Comparison of ENCODE assay signal across 15 mouse cellular contexts in genomic region chr9:95546679-95547078, GRCm38 (mm10). TPM values are rescaled to one million over a fixed set of nuclear protein-coding genes. Genes with fewer than 3 reads are reported as not detected.
DNase-seq lines count a peak whose midpoint lies in the region; ATAC-seq and TF ChIP-seq lines count a peak whose summit lies in the region.
"Had no signal": no experiment of that assay in that cellular context is flagged by ENCODE, and none has a peak within 500 bp of the region (broad histone marks: within the 10 kb centered on the region; RNA-seq: fewer than 3 reads in every experiment).

No protein-coding gene starts in this region.

- no peak for TF ChIP-seq CTCF in intestine, postnatal 0 days (IDR thresholded peaks at IDR 0.05; ENCODE audit: low read depth)
- TF ChIP-seq CTCF in thymus, adult 2 months (IDR thresholded peaks at IDR 0.05; ENCODE audit: borderline replicate concordance, control insufficient read depth, extremely low read depth, insufficient read depth, low read length, poor library complexity): no peak

- H3K36me3 ChIP-seq in intestine, embryonic 15.5 days: no peaks in the 10 kb centered on the region
- no peaks in the 10 kb centered on the region for H3K36me3 ChIP-seq in intestine, postnatal 0 days (ENCODE audit: control insufficient read depth, insufficient read depth)
- no peaks in the 10 kb centered on the region for H3K36me3 ChIP-seq in liver, embryonic 12.5 days
- no peaks in the 10 kb centered on the region for H3K36me3 ChIP-seq in thymus, adult 2 months (ENCODE audit: control insufficient read depth, insufficient read depth, low read length)
- no peaks in the 10 kb centered on the region for H3K36me3 ChIP-seq in forebrain, embryonic 10.5 days (replicated peaks)
- H3K36me3 ChIP-seq: limb, embryonic 15.5 days; neural tube, embryonic 12.5 days had no signal

- no peaks in the 10 kb centered on the region for H3K9me3 ChIP-seq in intestine, embryonic 15.5 days
- H3K9me3 ChIP-seq in intestine, postnatal 0 days (ENCODE audit: control insufficient read depth): no peaks in the 10 kb centered on the region
- H3K9me3 ChIP-seq in liver, embryonic 12.5 days (replicated peaks): no peaks in the 10 kb centered on the region
- no peaks in the 10 kb centered on the region for H3K9me3 ChIP-seq in forebrain, embryonic 10.5 days
- H3K9me3 ChIP-seq: limb, embryonic 15.5 days; neural tube, embryonic 12.5 days had no signal

- H3K27ac ChIP-seq in intestine, embryonic 15.5 days: no peak overlapping the region
- H3K27ac ChIP-seq in intestine, postnatal 0 days (ENCODE audit: low read depth, low read length): no peak overlapping the region
- peak overlapping the region; percentile 68 for H3K27ac ChIP-seq in liver, embryonic 12.5 days
- no peak overlapping the region for H3K27ac ChIP-seq in thymus, adult 2 months (ENCODE audit: control insufficient read depth, insufficient read depth, low read length)
- H3K27ac ChIP-seq in forebrain, embryonic 10.5 days: no peak overlapping the region
- H3K27ac ChIP-seq: left cerebral cortex, adult 2 months; limb, embryonic 15.5 days; neural tube, embryonic 12.5 days had no signal

- no peak overlapping the region for H3K4me3 ChIP-seq in intestine, embryonic 15.5 days (replicated peaks)
- no peak overlapping the region for H3K4me3 ChIP-seq in intestine, postnatal 0 days (ENCODE audit: low read depth, low read length)
- H3K4me3 ChIP-seq in liver, embryonic 12.5 days: no peak overlapping the region
- no peak overlapping the region for H3K4me3 ChIP-seq in thymus, adult 2 months (ENCODE audit: control insufficient read depth, insufficient read depth, low read length)
- H3K4me3 ChIP-seq in forebrain, embryonic 10.5 days: no peak overlapping the region
- H3K4me3 ChIP-seq: left cerebral cortex, adult 2 months; limb, embryonic 15.5 days; neural tube, embryonic 12.5 days had no signal

- H3K4me2 ChIP-seq in intestine, embryonic 15.5 days (replicated peaks): no peak overlapping the region
- no peak overlapping the region for H3K4me2 ChIP-seq in intestine, postnatal 0 days (replicated peaks; ENCODE audit: low read depth)
- peak overlapping the region; percentile 33; the same call in 1 of the 2 replicates for H3K4me2 ChIP-seq in liver, embryonic 12.5 days
- H3K4me2 ChIP-seq: limb, embryonic 15.5 days; neural tube, embryonic 12.5 days had no signal

- DNase-seq in ZHBTc4 (ENCODE audit: low read depth, low spot score): peak; percentile 46
- peak; percentile 64 to 79 for DNase-seq in spleen, postnatal 4 days (ENCODE audit: low spot score in 2 of 2)
- no peak for DNase-seq in thymus, adult 2 months
- no peak for DNase-seq in forebrain, embryonic 10.5 days (ENCODE audit: extremely low spot score, low spot score)
- DNase-seq: cerebellum, adult 11-12 months; kidney, postnatal 36 days; thymus, postnatal 4 days had no signal

- H3K9ac ChIP-seq in intestine, embryonic 15.5 days: no peak overlapping the region
- no peak overlapping the region for H3K9ac ChIP-seq in intestine, postnatal 0 days (ENCODE audit: low read depth, low read length)
- 0 out of 2 replicates have a peak overlapping the region, but pooled peaks have one; percentile 24 for H3K9ac ChIP-seq in liver, embryonic 12.5 days
- H3K9ac ChIP-seq: limb, embryonic 15.5 days; neural tube, embryonic 12.5 days had no signal

- no peak for TF ChIP-seq POLR2A in thymus, adult 2 months (IDR thresholded peaks at IDR 0.05; ENCODE audit: control insufficient read depth, extremely low read depth, insufficient read depth, low read length, poor library complexity)

- WGBS in intestine, embryonic 15.5 days: 49% methylated on average over 7 of the region's 7 CpGs
- 28% methylated on average over 7 of the region's 7 CpGs for WGBS in intestine, postnatal 0 days
- WGBS in liver, embryonic 12.5 days (ENCODE audit: insufficient replicate concordance): 21% methylated on average over 7 of the region's 7 CpGs
- 39% methylated on average over 7 of the region's 7 CpGs for WGBS in thymus, adult 2 months
- WGBS in forebrain, embryonic 10.5 days: 76% methylated on average over 7 of the region's 7 CpGs

- H3K27me3 ChIP-seq in intestine, embryonic 15.5 days (replicated peaks): no peaks in the 10 kb centered on the region
- H3K27me3 ChIP-seq in intestine, postnatal 0 days (replicated peaks; ENCODE audit: control insufficient read depth, insufficient read depth, low read length): no peaks in the 10 kb centered on the region
- peaks cover 8% of the 10 kb centered on the region; the same call in 1 of the 2 replicates for H3K27me3 ChIP-seq in liver, embryonic 12.5 days (replicated peaks)
- no peaks in the 10 kb centered on the region for H3K27me3 ChIP-seq in thymus, adult 2 months (ENCODE audit: control insufficient read depth, insufficient read depth, low read length)
- H3K27me3 ChIP-seq in forebrain, embryonic 10.5 days (ENCODE audit: poor library complexity, severe bottlenecking): no peaks in the 10 kb centered on the region
- H3K27me3 ChIP-seq: CH12.LX; limb, embryonic 15.5 days; neural tube, embryonic 12.5 days had no signal

- H3K4me1 ChIP-seq in intestine, embryonic 15.5 days (replicated peaks): no peaks in the 10 kb centered on the region
- H3K4me1 ChIP-seq in intestine, postnatal 0 days (replicated peaks; ENCODE audit: control insufficient read depth, insufficient read depth, low read length): no peaks in the 10 kb centered on the region
- H3K4me1 ChIP-seq in liver, embryonic 12.5 days: peaks cover 42% of the 10 kb centered on the region
- no peaks in the 10 kb centered on the region for H3K4me1 ChIP-seq in thymus, adult 2 months (replicated peaks; ENCODE audit: control insufficient read depth, insufficient read depth, low read length)
- peaks cover 12% of the 10 kb centered on the region for H3K4me1 ChIP-seq in forebrain, embryonic 10.5 days
- H3K4me1 ChIP-seq: limb, embryonic 15.5 days; neural tube, embryonic 12.5 days had no signal

- peak; percentile 66; the same call in 1 of the 2 replicates for ATAC-seq in intestine, embryonic 15.5 days
- ATAC-seq in intestine, postnatal 0 days: no peak
- ATAC-seq in liver, embryonic 12.5 days: peak; percentile 88
- ATAC-seq: activated CD4-positive, CD25-positive, alpha-beta regulatory T cell, adult 4 months had no signal

RNA-seq across cellular contexts. Expression of gene Paqr9, which starts 12.8 kb away (rescaled TPM):
- polyA plus RNA-seq in intestine, embryonic 15.5 days (2015; fragmentation: Nextera tagmentation; extraction: Ambion mirVana): 0.82 and 1.0 TPM in 2 replicates
- polyA plus RNA-seq in intestine, postnatal 0 days (2015; fragmentation: Nextera tagmentation; extraction: Ambion mirVana): 22.1 and 23.2 TPM in 2 replicates
- 14.2 and 14.3 TPM in 2 replicates for polyA plus RNA-seq in liver, embryonic 12.5 days (2016; fragmentation: Nextera tagmentation; extraction: Ambion mirVana)
- polyA plus RNA-seq in thymus, adult 2 months (2012; rRNA removed): 4.9 and 5.9 TPM in 2 replicates
- polyA plus RNA-seq in forebrain, embryonic 10.5 days (2016; fragmentation: Nextera tagmentation; extraction: Ambion mirVana): 0.07 and 0.12 TPM in 2 replicates

RNA-seq across cellular contexts. Expression of gene U2surp, which starts 34.9 kb away (rescaled TPM):
- 116 and 164 TPM in 2 replicates for polyA plus RNA-seq in intestine, embryonic 15.5 days (2015; fragmentation: Nextera tagmentation; extraction: Ambion mirVana)
- polyA plus RNA-seq in intestine, postnatal 0 days (2015; fragmentation: Nextera tagmentation; extraction: Ambion mirVana): 97.5 and 112 TPM in 2 replicates
- 95.2 and 98.9 TPM in 2 replicates for polyA plus RNA-seq in liver, embryonic 12.5 days (2016; fragmentation: Nextera tagmentation; extraction: Ambion mirVana)
- polyA plus RNA-seq in thymus, adult 2 months (2012; rRNA removed): 5.8 and 6.6 TPM in 2 replicates
- polyA plus RNA-seq in forebrain, embryonic 10.5 days (2016; fragmentation: Nextera tagmentation; extraction: Ambion mirVana): 142 and 152 TPM in 2 replicates

Comparison
In these comparisons a context has a peak if more than half of its experiments do, and no peak if none do; other contexts are left out.
1. DNase-seq: peak in ZHBTc4 (single experiment) and spleen, postnatal 4 days (2 of 2); none in thymus, adult 2 months (single experiment) and forebrain, embryonic 10.5 days (single experiment).
2. RNA of gene U2surp, which starts 34.9 kb away (polyA plus RNA-seq): 116 to 164 TPM in intestine, embryonic 15.5 days, 142 to 152 TPM in forebrain, embryonic 10.5 days, 95.2 to 98.9 TPM in liver, embryonic 12.5 days and 97.5 to 112 TPM in intestine, postnatal 0 days; 5.8 to 6.6 TPM in thymus, adult 2 months; every median in the first group is over 10 times any median in the second.